Mouse (Mus musculus) spleen, adult 2 months (tissue): ENCODE results near the gene Ifngr2.

Experiments used
- CTCF ChIP-seq: fragments of 200-500 bp; IDR thresholded peaks from 2 replicates; pipeline ENCODE4 v1.5.1; 2011; ENCODE audit warnings: mild to moderate bottlenecking, inconsistent platforms; ENCODE audit not compliant: insufficient read depth, insufficient read length, insufficient replicate concordance; ENCODE audit errors: extremely low read depth
- POLR2A ChIP-seq: fragments of 200-500 bp; IDR thresholded peaks from 2 replicates; pipeline ENCODE4 v1.6.1; 2011; ENCODE audit warnings: low read depth, low read length, inconsistent platforms

DNA sequence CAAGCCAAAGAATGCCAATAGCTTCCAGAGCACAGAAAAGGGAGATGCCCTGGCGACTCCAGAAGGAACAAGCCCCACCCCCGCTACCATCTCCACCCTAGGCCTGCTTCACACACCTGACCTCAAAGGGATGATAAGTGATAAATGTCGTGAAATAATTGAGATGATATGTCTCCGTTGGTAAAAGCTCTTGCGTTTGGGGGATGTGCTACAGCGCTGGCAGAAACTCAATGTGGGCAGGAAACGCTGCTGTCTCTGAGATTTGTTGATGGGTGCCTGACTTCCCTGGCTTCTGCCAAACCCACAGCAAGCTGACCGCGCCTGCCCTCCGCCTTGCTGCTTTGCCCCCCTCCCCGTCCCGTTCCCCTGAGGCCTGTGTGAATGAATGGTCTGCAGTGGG, 6.8 kb downstream of the Ifngr2 start:
- TF ChIP-seq POLR2A (no peak), CTCF (no peak)
